Mouse (Mus musculus) liver, postnatal 0 days (tissue): ENCODE measurements around the gene Rbms1. TPM values are rescaled to one million over a fixed set of nuclear protein-coding genes. Genes with fewer than 3 reads are reported as not detected.

Experiments
- ATAC-seq: fragments of 200-750 bp; cut with Nextera tagmentation; 2 replicates; pipeline ENCODE4 v1.8.0; 2017; ENCODE audit warnings: mild to moderate bottlenecking, moderate library complexity
- DNase-seq: peaks from one replicate; pipeline ENCODE4 v3.0.0-alpha.2; 2016
- H3K27ac ChIP-seq: fragments of 300-500 bp; sonication (generic); 2 replicates; pipeline ENCODE4 v1.5.1; 2014; ENCODE audit warnings: antibody characterized with exemption, moderate library complexity, mild to moderate bottlenecking, low read depth
- H3K27me3 ChIP-seq: fragments of 300-500 bp; sonication (generic); 2 replicates; pipeline ENCODE4 v1.6.1; 2014; ENCODE audit warnings: low read length, control low read depth, mixed read lengths; ENCODE audit not compliant: insufficient read depth
- H3K36me3 ChIP-seq: fragments of 300-500 bp; sonication (generic); replicated peaks from 2 replicates; pipeline ENCODE4 v1.6.1; 2014; ENCODE audit warnings: mild to moderate bottlenecking, control low read depth, low read length, moderate library complexity, mixed read lengths; ENCODE audit not compliant: insufficient read depth
- H3K4me1 ChIP-seq: fragments of 300-500 bp; sonication (generic); 2 replicates; pipeline ENCODE4 v1.6.1; 2014; ENCODE audit warnings: antibody characterized with exemption, mild to moderate bottlenecking, control low read depth; ENCODE audit not compliant: insufficient read depth
- H3K4me2 ChIP-seq: fragments of 300-500 bp; sonication (generic); 2 replicates; pipeline ENCODE4 v1.6.1; 2014; ENCODE audit warnings: low read depth, mild to moderate bottlenecking, low read length, moderate library complexity, mixed read lengths
- H3K4me3 ChIP-seq: fragments of 300-500 bp; sonication (generic); 2 replicates; pipeline ENCODE4 v1.5.1; 2014; ENCODE audit warnings: low read depth, low read length
- H3K9ac ChIP-seq: fragments of 300-500 bp; sonication (generic); replicated peaks from 2 replicates; pipeline ENCODE4 v1.6.1; 2014; ENCODE audit warnings: mild to moderate bottlenecking, moderate library complexity
- H3K9me3 ChIP-seq: fragments of 300-500 bp; sonication (generic); 2 replicates; pipeline ENCODE4 v1.6.1; 2016; ENCODE audit warnings: mild to moderate bottlenecking, control low read depth, low read length, mixed read lengths
- CTCF ChIP-seq: sonication (generic); IDR thresholded peaks from 2 replicates; pipeline ENCODE4 v1.5.1; 2016; ENCODE audit warnings: antibody characterized with exemption, low read depth
- EP300 ChIP-seq: IDR thresholded peaks from 2 replicates; pipeline ENCODE4 v1.6.1; 2016; ENCODE audit warnings: antibody characterized with exemption, low read depth, mild to moderate bottlenecking
- WGBS: fragments of 180-500 bp; shearing (Covaris S2); extraction: QIAGEN DNeasy Blood & Tissue Kit; methylation state at CpG from one replicate; pipeline ENCODE4 v1.1.7; 2014; ENCODE audit not compliant: insufficient replicate concordance; 5-methylcytosine and 5-hydroxymethylcytosine counted together
- polyA plus RNA-seq: library from polyadenylated mRNA; unstranded; fragments of >200 nt; fragmentation: Nextera tagmentation; extraction: Ambion mirVana; gene quantifications from 2 replicates; pipeline ENCODE4 v1.2.1, GENCODE M21; 2015

Rbms1 gene
- polyA plus RNA-seq, 1 experiment from 2014 or later: 38.5 TPM

DNA sequence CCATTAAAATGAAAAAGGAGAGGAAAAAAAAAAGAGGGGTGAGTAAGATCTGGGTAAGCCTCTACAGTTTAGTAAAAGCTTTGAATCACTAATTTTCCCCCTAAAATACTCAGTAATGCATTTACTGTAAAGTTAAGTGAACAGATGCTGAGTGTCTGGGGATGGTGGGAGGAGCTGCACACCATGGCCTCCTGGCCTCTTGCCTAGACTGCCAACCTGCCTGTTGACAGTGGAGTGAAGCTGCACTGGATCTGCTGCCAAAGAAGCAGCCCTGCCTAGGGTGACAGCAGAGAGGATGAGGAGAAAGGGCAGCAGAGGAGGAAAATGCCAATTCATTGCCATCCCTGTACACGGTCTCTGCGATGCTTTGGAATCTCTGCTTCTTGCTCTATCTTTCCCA lies 99.2 kb downstream of the Rbms1 start:
- H3K4me1 ChIP-seq: peaks cover 38% of the 10 kb centered on the region
- no peaks in the 10 kb centered on the region for H3K9me3 ChIP-seq
- H3K4me2 ChIP-seq: no peak overlapping the region
- 70% methylated on average over 2 of the region's 2 CpGs for WGBS
- ATAC-seq (peak; percentile 46), DNase-seq (peak; percentile 56)
- H3K36me3 ChIP-seq: 0 out of 2 replicates have a peak, but pooled peaks cover 3% of the 10 kb centered on the region
- no peak overlapping the region for H3K9ac ChIP-seq
- peak overlapping the region; percentile 90 for H3K27ac ChIP-seq
- no peak overlapping the region for H3K4me3 ChIP-seq
- TF ChIP-seq CTCF: no peak
- no peaks in the 10 kb centered on the region for H3K27me3 ChIP-seq

DNA sequence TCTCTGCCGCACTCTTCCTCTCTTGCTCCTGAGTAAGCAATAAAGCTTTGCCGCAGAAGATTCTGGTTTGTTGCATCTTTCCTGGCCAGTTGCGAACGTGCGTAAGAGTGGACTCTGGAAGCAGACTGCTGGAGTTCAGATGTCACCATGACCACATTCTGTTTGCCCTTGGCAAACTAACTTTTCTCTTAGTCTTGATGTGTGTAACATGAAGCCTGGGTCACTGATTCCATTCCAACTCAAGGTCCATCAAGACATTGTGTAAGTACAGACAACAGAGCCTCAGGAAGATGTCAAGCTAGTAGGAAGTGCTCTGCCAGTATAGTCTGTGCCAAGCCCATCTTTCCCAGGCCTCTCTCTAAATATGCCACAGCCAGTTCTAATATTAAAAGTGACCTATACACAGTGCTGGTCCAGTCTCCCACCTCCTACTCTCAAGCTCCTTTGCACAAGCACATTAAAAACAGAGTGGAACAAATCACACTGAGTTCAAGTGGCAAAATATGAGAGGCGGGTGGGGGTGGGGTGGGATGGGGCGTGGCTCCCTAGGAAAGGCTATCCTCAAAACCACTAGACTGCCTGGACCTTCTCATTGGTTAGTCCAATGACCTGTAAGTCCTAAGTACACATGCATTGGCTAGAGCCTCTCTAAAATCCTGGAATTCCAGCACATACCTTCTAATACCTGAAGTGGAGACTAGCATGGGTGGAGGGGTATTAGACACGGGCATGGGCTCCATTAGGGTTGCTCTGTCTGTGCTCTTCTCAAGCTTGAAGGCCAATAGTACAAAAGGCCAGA lies 99.9 kb downstream of the Rbms1 start:
- Histone ChIP-seq H3K36me3 (0 out of 2 replicates have a peak, but pooled peaks cover 8% of the 10 kb centered on the region), H3K4me2 (no peak overlapping the region), H3K4me1 (peaks cover 36% of the 10 kb centered on the region), H3K4me3 (no peak overlapping the region), H3K9me3 (no peaks in the 10 kb centered on the region), H3K9ac (no peak overlapping the region), H3K27ac (peak overlapping the region; percentile 90), H3K27me3 (no peaks in the 10 kb centered on the region)
- ATAC-seq: peak; percentile 79
- TF ChIP-seq EP300: no peak
- TF ChIP-seq CTCF: no peak
- DNase-seq: no peak
- WGBS: 69% methylated on average over 8 of the region's 8 CpGs

DNA sequence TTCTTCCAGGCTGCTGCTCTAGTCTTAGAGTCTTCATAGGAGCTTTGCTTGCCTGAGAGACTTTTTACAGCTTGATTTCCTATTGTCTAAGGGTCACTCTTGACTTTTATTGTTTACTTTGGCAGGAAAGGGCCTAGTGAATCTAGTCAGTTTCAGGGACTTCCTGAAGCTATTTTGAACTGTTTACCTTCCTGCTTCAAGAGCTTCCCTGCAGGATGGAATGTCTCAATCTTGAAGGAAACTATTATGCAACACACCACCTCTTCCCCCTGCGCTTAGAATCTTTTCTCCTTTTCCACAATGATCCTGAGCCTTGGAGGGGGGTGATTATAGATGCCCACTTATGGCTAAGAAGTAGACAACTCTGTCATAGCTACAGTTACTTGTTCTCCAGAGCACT lies 104.9 kb downstream of the Rbms1 start:
- no peaks in the 10 kb centered on the region for H3K9me3 ChIP-seq
- TF ChIP-seq EP300 (no peak), CTCF (no peak)
- peaks cover 11% of the 10 kb centered on the region for H3K4me1 ChIP-seq
- H3K36me3 ChIP-seq: peaks cover 8% of the 10 kb centered on the region; the same call in 1 of the 2 replicates
- no peaks in the 10 kb centered on the region for H3K27me3 ChIP-seq
- DNase-seq (no peak), ATAC-seq (no peak)
- H3K27ac ChIP-seq: no peak overlapping the region
- no peak overlapping the region for H3K4me2 ChIP-seq
- H3K9ac ChIP-seq: no peak overlapping the region
- WGBS: 66% methylated on average over 1 of the region's 1 CpGs
- no peak overlapping the region for H3K4me3 ChIP-seq

DNA sequence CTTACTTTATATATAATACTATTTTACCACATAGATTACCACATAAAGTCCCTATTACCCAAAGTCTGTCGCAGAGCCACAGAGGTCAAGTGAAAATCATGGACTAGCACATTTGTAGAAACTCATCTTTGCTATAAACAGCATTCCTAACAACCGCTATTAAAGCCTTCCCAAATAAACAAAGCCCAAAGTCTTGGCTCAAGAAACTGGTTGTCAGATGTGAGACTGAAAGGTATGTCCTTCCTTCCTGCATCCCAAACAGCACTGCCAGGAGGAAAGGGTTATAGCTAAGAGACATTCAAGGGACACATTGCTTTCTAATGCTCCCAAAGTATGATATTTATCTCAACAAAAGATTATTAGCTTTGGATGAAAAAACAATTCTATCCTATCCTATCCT lies 106.9 kb downstream of the Rbms1 start:
- TF ChIP-seq CTCF (no peak), EP300 (no peak)
- DNase-seq (no peak), ATAC-seq (no peak)
- H3K27me3 ChIP-seq: no peaks in the 10 kb centered on the region
- 71% methylated on average over 2 of the region's 2 CpGs for WGBS
- H3K9me3 ChIP-seq: no peaks in the 10 kb centered on the region
- no peak overlapping the region for H3K4me3 ChIP-seq
- peaks cover 15% of the 10 kb centered on the region for H3K4me1 ChIP-seq
- H3K9ac ChIP-seq: no peak overlapping the region
- peaks cover 8% of the 10 kb centered on the region; the same call in 1 of the 2 replicates for H3K36me3 ChIP-seq
- no peak overlapping the region for H3K4me2 ChIP-seq
- H3K27ac ChIP-seq: no peak overlapping the region

DNA sequence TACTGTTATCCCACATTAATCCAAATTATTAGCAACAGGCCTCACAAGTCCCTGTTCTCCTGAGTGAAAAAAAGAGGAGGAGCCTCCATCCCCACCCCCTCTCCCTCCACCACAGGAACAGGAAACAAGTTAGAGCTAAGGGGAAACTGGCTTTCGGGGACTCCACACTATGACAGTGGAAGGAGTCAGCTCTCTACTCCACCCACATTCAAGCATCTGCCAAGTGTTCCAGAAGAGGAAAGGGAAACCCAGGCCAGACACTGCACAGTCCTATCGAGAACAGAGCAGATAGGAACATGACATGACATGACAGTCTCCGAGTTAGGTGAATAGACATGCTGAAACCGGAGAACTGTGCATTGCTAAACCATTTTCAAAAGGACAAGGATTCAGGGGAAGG lies 108.0 kb downstream of the Rbms1 start:
- Histone ChIP-seq H3K9ac (no peak overlapping the region), H3K27me3 (no peaks in the 10 kb centered on the region), H3K4me1 (peaks cover 21% of the 10 kb centered on the region), H3K36me3 (peaks cover 8% of the 10 kb centered on the region; the same call in 1 of the 2 replicates), H3K9me3 (no peaks in the 10 kb centered on the region), H3K4me2 (no peak overlapping the region), H3K4me3 (no peak overlapping the region), H3K27ac (peak overlapping the region; percentile 5; the same call in 1 of the 2 replicates)
- WGBS: 15% methylated on average over 4 of the region's 4 CpGs
- TF ChIP-seq EP300: no peak
- TF ChIP-seq CTCF: no peak
- DNase-seq: no peak
- ATAC-seq: peak; percentile 66

DNA sequence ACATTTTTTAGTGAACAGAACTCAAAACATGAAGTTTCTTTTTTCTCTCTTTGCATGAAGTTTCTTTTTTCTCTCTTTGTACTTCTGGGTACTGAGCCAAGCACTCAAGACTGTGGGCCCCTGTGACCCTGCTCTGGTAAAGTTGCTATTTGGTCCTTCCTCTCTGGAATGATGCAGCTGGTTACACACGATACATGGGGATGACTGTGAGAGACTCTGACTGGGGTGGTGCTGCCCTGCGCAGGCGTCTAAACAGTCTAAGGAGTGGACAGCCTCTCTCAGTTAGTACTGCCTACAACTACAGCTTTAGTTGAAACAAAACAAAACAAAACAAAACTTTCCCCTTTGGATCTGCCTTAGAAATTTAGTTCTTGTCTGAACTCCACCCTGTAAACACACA lies 111.1 kb downstream of the Rbms1 start:
- no peaks in the 10 kb centered on the region for H3K27me3 ChIP-seq
- no peaks in the 10 kb centered on the region for H3K36me3 ChIP-seq
- TF ChIP-seq CTCF (no peak), EP300 (no peak)
- no peak overlapping the region for H3K27ac ChIP-seq
- no peaks in the 10 kb centered on the region for H3K9me3 ChIP-seq
- no peak for ATAC-seq
- H3K4me1 ChIP-seq: peaks cover 21% of the 10 kb centered on the region
- WGBS: 61% methylated on average over 3 of the region's 3 CpGs
- no peak for DNase-seq
- H3K4me3 ChIP-seq: no peak overlapping the region
- H3K9ac ChIP-seq: no peak overlapping the region
- H3K4me2 ChIP-seq: no peak overlapping the region
